In the genomic region with DNA sequence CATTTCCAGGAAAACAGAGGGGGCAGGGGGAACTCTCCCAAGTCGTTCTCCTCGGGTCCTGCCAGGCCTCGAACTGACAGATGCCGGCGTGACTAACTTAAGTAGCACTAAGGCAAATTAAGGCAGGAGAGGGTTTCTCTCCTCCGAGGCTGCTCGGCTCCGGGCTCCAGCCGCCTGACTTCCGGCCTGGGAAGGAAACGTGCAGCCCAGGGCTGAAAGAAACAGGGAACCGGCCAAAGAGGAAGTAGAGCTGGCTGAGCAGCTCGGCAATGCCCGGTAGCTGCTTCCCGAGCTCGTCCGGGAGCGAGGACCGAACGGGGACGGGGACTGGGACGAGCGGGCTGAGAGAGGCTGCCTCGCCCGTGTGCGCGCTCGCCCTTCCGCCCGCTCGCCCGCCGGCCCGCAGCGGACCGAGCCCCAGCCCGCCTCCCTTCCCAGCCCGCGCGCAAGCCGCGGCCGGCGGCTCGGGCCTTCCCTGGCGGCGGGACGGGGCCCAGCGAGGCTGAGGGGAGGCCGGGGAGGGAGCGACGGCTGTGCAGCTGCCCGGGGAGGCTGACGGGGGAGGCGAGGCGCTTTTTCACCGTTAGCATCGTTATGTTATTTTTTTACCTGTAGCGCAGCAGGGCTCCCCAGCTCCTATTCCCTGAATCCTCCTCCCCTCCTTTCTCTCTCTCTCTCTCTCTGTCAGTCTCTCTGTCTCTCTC, we compare ENCODE assay signal across 8 mouse cellular contexts. TPM values are rescaled to one million over a fixed set of nuclear protein-coding genes. Genes with fewer than 3 reads are reported as not detected.
A peak's percentile ranks its signal among the peaks of the same experiment; 100 is the strongest.
DNase-seq lines count a peak whose midpoint lies in the region; ATAC-seq and TF ChIP-seq lines count a peak whose summit lies in the region.

No protein-coding gene starts in this region.

- H3K4me1 ChIP-seq in hindbrain, embryonic 11.5 days (replicated peaks; ENCODE audit: control insufficient read depth, insufficient read depth, low read length): no peaks in the 10 kb centered on the region
- peaks cover 5% of the 10 kb centered on the region for H3K4me1 ChIP-seq in lung, postnatal 0 days (ENCODE audit: insufficient read depth, low read depth, low read length)

- no peak for TF ChIP-seq CTCF in lung, postnatal 0 days (IDR thresholded peaks at IDR 0.05)

- peak overlapping the region; percentile 58 for H3K4me2 ChIP-seq in hindbrain, embryonic 11.5 days (replicated peaks; ENCODE audit: low read depth, low read length)
- H3K4me2 ChIP-seq in lung, postnatal 0 days (replicated peaks; ENCODE audit: low read depth, low read length): peak overlapping the region; percentile 84

- H3K27me3 ChIP-seq in hindbrain, embryonic 11.5 days (ENCODE audit: control insufficient read depth, insufficient read depth, low read length): no peaks in the 10 kb centered on the region
- no peaks in the 10 kb centered on the region for H3K27me3 ChIP-seq in lung, postnatal 0 days (replicated peaks; ENCODE audit: insufficient read depth, low read length)

- TF ChIP-seq EP300 in lung, postnatal 0 days (IDR thresholded peaks at IDR 0.05): no peak

- peak overlapping the region; percentile 79 for H3K4me3 ChIP-seq in hindbrain, embryonic 11.5 days (ENCODE audit: low read depth, low read length)
- H3K4me3 ChIP-seq in lung, postnatal 0 days (ENCODE audit: low read depth, low read length): peak overlapping the region; percentile 89

- H3K9me3 ChIP-seq in hindbrain, embryonic 11.5 days (ENCODE audit: control insufficient read depth, low read length): no peaks in the 10 kb centered on the region
- H3K9me3 ChIP-seq in lung, postnatal 0 days (ENCODE audit: low read length): no peaks in the 10 kb centered on the region

- peak overlapping the region; percentile 98 for H3K9ac ChIP-seq in hindbrain, embryonic 11.5 days (ENCODE audit: low read depth, low read length)
- H3K9ac ChIP-seq in lung, postnatal 0 days (replicated peaks; ENCODE audit: low read depth): peak overlapping the region; percentile 89

- no peaks in the 10 kb centered on the region for H3K36me3 ChIP-seq in hindbrain, embryonic 11.5 days (ENCODE audit: control insufficient read depth, insufficient read depth, low read length)
- H3K36me3 ChIP-seq in lung, postnatal 0 days (ENCODE audit: insufficient read depth, low read length): no peaks in the 10 kb centered on the region

- WGBS in hindbrain, embryonic 11.5 days: 0% methylated on average over 29 of the region's 59 CpGs
- under 1% methylated on average over 34 of the region's 59 CpGs for WGBS in lung, postnatal 0 days

- peak overlapping the region; percentile 98 for H3K27ac ChIP-seq in hindbrain, embryonic 11.5 days (ENCODE audit: low read depth, low read length)
- peak overlapping the region; percentile 99 for H3K27ac ChIP-seq in lung, postnatal 0 days (ENCODE audit: low read length)

- peak; percentile 78 for DNase-seq in Muller cell, postnatal 12 days (ENCODE audit: inconsistent ontology term)
- DNase-seq in cerebellum, adult 9-10 months: peak; percentile 73
- DNase-seq in frontal cortex, adult 2 months (ENCODE audit: extremely low spot score in 1 of 2, low spot score in 1 of 2): peak; percentile 33 to 73
- DNase-seq in hindbrain, embryonic 11.5 days (ENCODE audit: low spot score): peak; percentile 79
- peak; percentile 79 for DNase-seq in layer of hippocampus, adult 9-11 months
- peak; percentile 81 for DNase-seq in lung, postnatal 0 days (ENCODE audit: low spot score)
- peak; percentile 40 for DNase-seq in ovary, postnatal 10 days (ENCODE audit: low spot score)
- DNase-seq in thymus, postnatal 0 days (ENCODE audit: low spot score): peak; percentile 55

- ATAC-seq in hindbrain, embryonic 11.5 days (ENCODE audit: low FRiP score): peak; percentile 82
- peak; percentile 77 for ATAC-seq in lung, postnatal 0 days

RNA-seq across cellular contexts. Expression of gene Tbc1d5, which starts 0.5 kb away (rescaled TPM):
- 17.5 and 19.9 TPM in 2 replicates for polyA plus RNA-seq in frontal cortex, adult 2 months (2012; rRNA removed)
- 9.6 and 10.8 TPM in 2 replicates for polyA plus RNA-seq in hindbrain, embryonic 11.5 days (2014; fragmentation: Nextera tagmentation; extraction: Ambion mirVana)
- 3.9 and 5.6 TPM in 2 replicates for polyA plus RNA-seq in lung, postnatal 0 days (2015; fragmentation: Nextera tagmentation; extraction: Ambion mirVana)
- 4.8 and 4.9 TPM in 2 replicates for polyA plus RNA-seq in thymus, postnatal 0 days (2015; fragmentation: Nextera tagmentation; extraction: Ambion mirVana)

Comparison
In these comparisons a context has a peak if more than half of its experiments do, and no peak if none do; other contexts are left out.
1. Peak in every context shown above with its lines: DNase-seq, ATAC-seq, H3K4me3 ChIP-seq and H3K27ac ChIP-seq.